Mouse (Mus musculus): ENCODE measurements at regions not wholly inside any gene's neighbourhood (a gene's known extent, or its start where the extent isn't known, plus 50 kb on each side); places are given as distances from the start of the nearest gene placed in this dataset.

- in situ Hi-C loops (cut with MboI, MseI), result no loop called here
Measured at GRCm38 (mm10) chr8:102575523-102575922, 209.9 kb downstream of the Cdh11 start.

DNA sequence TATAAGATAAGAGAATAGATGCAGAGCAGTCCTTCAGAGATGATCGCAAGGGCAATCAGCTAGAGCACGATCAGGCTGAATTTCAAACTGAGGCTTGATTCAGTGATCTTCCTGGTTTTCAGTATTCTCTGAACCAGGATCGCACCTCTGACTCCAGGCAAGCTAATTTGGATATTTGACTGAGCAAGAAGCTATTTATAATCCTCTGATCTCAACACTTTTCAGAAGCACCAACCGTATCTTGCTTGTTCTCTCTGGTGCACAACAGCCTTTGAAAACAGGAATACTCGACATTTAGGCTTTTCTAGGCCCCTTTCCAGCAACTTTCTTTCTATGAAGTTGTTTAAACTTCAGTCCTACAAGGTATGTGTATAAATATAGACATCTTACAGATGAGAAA lies 217.7 kb downstream of the Cdh11 start:
- in situ Hi-C loops (cut with MboI, MseI), result loop anchor here in 1 of 2 experiments (10.0 kb wide), 1 partner anchor 1447 kb away; no protein-coding TSS in a partner anchor

- in situ Hi-C loops (cut with MboI, MseI), result no loop called here
Measured at GRCm38 (mm10) chr8:102554213-102554612, 231.2 kb downstream of the Cdh11 start.

DNA sequence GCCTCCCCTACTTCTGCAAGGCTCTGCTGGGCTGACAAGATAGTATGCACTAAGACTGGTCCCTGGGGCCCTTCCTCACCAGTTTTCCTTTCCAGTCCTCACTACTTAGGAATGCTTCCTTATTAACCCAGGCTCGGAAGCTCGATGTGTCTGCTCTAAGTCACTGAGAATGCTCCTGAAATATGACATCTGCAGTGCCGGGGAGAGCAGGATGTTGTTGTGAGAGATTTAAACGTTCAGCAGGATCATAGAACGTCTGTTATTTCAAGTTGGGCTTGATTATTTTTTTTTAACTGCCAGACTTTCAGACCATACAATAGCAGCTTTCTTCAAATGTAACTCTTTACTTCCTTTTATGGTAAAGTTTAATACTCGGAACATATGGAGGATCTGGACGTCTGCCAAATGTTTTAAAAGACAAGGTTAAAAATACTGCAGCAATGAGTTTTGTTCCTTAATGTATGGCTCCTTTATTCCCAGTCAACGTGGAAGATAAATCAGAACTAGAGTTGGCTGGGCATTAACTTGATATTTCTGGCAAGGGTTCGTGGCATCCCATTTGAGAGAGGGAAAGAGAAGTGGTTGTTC lies 232.0 kb downstream of the Cdh11 start:
- in situ Hi-C loops (cut with MboI, MseI), result no loop called here

GRCm38 (mm10) chr8:102538886-102539285 lies 246.6 kb downstream of the Cdh11 start:
- in situ Hi-C loops (cut with MboI, MseI), result no loop called here

GRCm38 (mm10) chr8:102538068-102538467 lies 247.4 kb downstream of the Cdh11 start:
- in situ Hi-C loops (cut with MboI, MseI), result no loop called here

GRCm38 (mm10) chr8:102518446-102518845 lies 267.0 kb downstream of the Cdh11 start:
- in situ Hi-C loops (cut with MboI, MseI), result loop anchor here in 1 of 2 experiments (25.0 kb wide), 1 partner anchor 1381 kb away; no protein-coding TSS in a partner anchor

DNA sequence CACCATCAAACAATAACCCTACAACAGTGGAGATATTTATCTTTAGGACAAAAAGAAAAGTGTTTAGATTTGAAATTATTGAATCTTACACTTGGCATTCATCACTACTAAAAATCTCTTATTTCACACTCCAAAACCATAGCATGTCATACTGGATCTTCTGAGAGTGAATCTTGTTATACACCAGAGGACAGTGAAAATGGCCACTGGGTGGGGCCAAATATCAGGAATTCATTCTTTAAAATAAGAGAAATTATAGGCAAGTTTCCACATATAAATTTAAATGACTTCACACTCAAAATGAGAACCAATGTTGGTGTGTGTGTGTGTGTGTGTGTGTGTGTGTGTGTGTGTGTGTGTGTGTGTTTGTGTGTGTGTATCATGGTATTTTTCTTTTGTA lies 269.7 kb downstream of the Cdh11 start:
- in situ Hi-C loops (cut with MboI, MseI), result loop anchor here in 1 of 2 experiments (25.0 kb wide), 1 partner anchor 1378 kb away; no protein-coding TSS in a partner anchor

GRCm38 (mm10) chr8:102514805-102515424 lies 270.5 kb downstream of the Cdh11 start:
- in situ Hi-C loops (cut with MboI, MseI), result loop anchor here in 1 of 2 experiments (25.0 kb wide), 1 partner anchor 1378 kb away; no protein-coding TSS in a partner anchor

DNA sequence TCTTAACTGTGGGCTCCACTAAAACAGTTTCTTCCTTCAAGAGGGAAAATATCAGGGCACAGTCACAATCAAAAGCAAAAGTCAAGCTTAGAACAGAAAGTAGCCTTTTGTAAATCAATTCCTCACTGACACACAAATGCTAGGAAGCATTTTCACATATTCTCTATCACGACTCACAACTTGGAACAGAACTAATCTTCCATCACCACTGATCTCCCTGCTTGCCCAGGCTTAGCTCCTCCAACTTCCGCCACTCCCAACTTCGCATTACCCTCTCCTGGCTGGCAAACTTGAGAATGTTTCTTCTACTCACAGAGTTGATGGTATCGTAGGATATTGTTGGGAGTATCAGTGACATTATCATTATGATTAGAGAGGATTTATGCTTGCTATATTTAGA lies 284.7 kb downstream of the Cdh11 start:
- in situ Hi-C loops (cut with MboI, MseI), result loop anchor here in 1 of 2 experiments (25.0 kb wide), 1 partner anchor 1363 kb away; no protein-coding TSS in a partner anchor

GRCm38 (mm10) chr8:102500202-102500601 lies 285.2 kb downstream of the Cdh11 start:
- in situ Hi-C loops (cut with MboI, MseI), result loop anchor here in 1 of 2 experiments (25.0 kb wide), 1 partner anchor 1363 kb away; no protein-coding TSS in a partner anchor

GRCm38 (mm10) chr8:102499091-102499490 lies 286.4 kb downstream of the Cdh11 start:
- in situ Hi-C loops (cut with MboI, MseI), result no loop called here

- in situ Hi-C loops (cut with MboI, MseI), result no loop called here
Measured at GRCm38 (mm10) chr8:102497160-102497559, 288.3 kb downstream of the Cdh11 start.

- in situ Hi-C loops (cut with MboI, MseI), result no loop called here
Measured at GRCm38 (mm10) chr8:102496698-102497097, 288.7 kb downstream of the Cdh11 start.

DNA sequence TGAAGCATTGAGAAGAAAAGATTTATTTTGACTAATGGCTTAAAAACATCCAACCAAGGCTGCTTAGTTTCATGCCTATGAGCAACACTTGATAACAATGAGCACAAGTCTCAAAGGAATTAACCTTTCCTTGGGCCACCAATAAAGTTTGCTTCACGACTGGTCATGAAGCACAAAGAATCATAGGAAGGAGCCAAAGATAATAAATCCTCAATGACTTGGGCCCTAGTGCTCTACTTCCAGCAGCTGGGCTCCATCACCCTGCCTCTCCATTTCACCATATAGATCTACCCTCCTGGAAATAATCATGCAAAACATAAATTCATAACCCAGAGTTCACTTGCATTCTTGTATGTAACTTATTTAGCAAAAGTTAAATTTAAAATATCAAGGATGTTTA lies 289.4 kb downstream of the Cdh11 start:
- in situ Hi-C loops (cut with MboI, MseI), result no loop called here

DNA sequence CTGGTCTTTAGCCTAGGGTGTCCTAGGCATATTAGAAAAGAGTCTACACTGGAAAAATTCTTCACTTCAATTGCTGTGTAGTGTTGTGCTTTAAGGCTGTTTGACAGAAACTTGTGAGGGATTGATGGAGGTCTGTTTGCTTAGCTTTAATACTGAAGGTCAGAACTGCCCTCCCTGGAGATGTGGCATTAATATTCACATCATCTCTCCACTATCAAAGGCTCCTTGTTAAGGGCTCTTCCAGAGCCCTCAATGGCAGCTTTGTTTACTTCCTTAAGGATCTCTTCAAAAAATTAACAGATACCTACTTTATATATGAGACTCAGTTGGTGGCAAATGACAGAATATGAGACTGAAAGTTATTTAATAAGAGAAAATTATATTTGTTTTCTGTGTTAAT lies 294.4 kb downstream of the Cdh11 start:
- in situ Hi-C loops (cut with MboI, MseI), result no loop called here

DNA sequence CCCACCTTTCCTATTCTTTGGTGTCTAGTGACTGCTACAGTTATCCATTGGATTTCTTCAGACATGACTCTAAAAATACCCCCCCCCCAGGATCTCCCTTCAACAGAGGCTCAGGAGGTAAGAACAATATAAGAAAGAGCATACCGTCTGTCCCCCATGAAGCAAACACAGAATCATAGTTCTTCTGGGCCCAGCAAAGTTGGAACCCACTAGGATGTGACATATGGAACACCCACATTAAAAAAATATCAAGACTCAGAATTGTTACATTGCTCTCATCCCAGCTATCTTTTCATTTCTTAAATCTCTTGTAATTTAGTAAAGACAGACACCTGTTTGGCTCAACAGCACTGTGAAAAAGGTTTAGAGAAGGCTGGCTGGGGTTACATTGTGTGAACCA lies 297.2 kb downstream of the Cdh11 start:
- in situ Hi-C loops (cut with MboI, MseI), result no loop called here

- in situ Hi-C loops (cut with MboI, MseI), result no loop called here
Measured at GRCm38 (mm10) chr8:102487796-102488195, 297.6 kb downstream of the Cdh11 start.

GRCm38 (mm10) chr8:102475166-102475802 lies 310.2 kb downstream of the Cdh11 start:
- in situ Hi-C loops (cut with MboI, MseI), result no loop called here

DNA sequence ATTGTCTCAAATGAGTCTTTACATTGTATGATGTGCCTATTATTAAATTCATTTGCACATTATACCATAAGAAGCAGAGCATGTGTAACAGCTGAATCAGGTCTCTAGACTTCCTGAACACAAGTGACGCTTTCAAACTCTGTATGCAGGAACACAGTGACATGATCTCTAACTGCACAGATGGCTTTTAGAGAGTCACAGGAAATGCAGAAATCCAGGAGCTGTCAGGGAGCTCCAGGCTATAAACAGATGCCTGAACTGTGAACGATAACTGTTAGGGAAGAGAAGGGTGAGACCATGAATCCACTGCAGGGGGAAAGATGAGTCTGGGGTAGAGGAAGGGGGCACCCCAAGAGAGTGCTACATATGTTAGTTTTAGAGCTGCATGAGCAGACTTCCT lies 311.2 kb downstream of the Cdh11 start:
- in situ Hi-C loops (cut with MboI, MseI), result no loop called here

- in situ Hi-C loops (cut with MboI, MseI), result no loop called here
Measured at GRCm38 (mm10) chr8:102471352-102471751, 314.1 kb downstream of the Cdh11 start.

GRCm38 (mm10) chr8:102462601-102463000 lies 322.8 kb downstream of the Cdh11 start:
- in situ Hi-C loops (cut with MboI, MseI), result no loop called here

DNA sequence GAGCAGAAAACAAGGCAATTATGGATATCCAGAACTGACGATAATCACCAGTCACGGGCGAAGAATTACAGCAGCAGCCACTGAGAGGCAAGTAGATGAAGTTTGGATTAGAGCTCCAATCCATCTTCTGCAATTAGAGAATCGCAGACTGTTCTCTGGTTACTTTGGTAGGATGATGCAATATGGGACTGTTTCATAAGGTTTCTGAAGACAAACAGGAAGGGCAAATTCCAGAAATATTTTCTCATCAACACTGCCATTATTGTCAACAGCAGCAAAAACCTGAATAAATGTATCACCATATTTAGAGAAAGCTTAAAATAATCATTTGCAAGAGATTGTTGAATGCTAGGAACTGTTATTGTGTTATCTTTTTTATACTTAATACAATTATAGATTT lies 342.4 kb downstream of the Cdh11 start:
- in situ Hi-C loops (cut with MboI, MseI), result no loop called here
